Mouse (Mus musculus) MEL (cell line): ENCODE data around the gene Fbxl19. TPM values are rescaled to one million over a fixed set of nuclear protein-coding genes. Genes with fewer than 3 reads are reported as not detected.

Experiments
- DNase-seq: peaks from one replicate; pipeline ENCODE4 v3.0.0; 2011; ENCODE audit warnings: low read depth, low spot score
- H3K27ac ChIP-seq: 2 replicates; pipeline ENCODE4 v1.5.1; 2012; ENCODE audit warnings: low read depth, mild to moderate bottlenecking, control low read depth, low read length, moderate library complexity; ENCODE audit not compliant: control insufficient read depth
- H3K27me3 ChIP-seq, 2 experiments: fragments of 150-350 bp in 1 of 2; sonication (generic) in 1 of 2; 2 replicates each; pipeline ENCODE4 v1.6.1; 2012; ENCODE audit warnings: low read length in 2 of 2, mild to moderate bottlenecking in 2 of 2, improper control_type of control experiment in 1 of 2, moderate library complexity in 1 of 2; ENCODE audit not compliant: insufficient read depth in 2 of 2, control insufficient read depth in 1 of 2
- H3K36me3 ChIP-seq, 2 experiments: 2 replicates each; pipeline ENCODE4 v1.6.1; 2012 to 2014; ENCODE audit warnings: low read length in 2 of 2, improper control_type of control experiment in 1 of 2, inconsistent platforms in 1 of 2, mild to moderate bottlenecking in 1 of 2; ENCODE audit not compliant: insufficient read depth in 2 of 2, control insufficient read depth in 1 of 2
- H3K4me1 ChIP-seq, 2 experiments: fragments of 150-350 bp in 1 of 2; sonication (generic) in 1 of 2; 2 replicates each; pipeline ENCODE4 v1.6.1; 2012; ENCODE audit warnings: low read length in 2 of 2, improper control_type of control experiment in 1 of 2, mild to moderate bottlenecking in 1 of 2; ENCODE audit not compliant: insufficient read depth in 2 of 2, control insufficient read depth in 1 of 2
- H3K4me3 ChIP-seq, 2 experiments: fragments of 150-350 bp in 1 of 2; sonication (generic) in 1 of 2; 2 replicates each; pipeline ENCODE4 v1.5.1; 2012; ENCODE audit warnings: low read depth in 2 of 2, low read length in 2 of 2, mild to moderate bottlenecking in 2 of 2, moderate library complexity in 2 of 2, control low read depth in 1 of 2, improper control_type of control experiment in 1 of 2; ENCODE audit not compliant: control insufficient read depth in 1 of 2, insufficient read depth in 1 of 2
- H3K79me2 ChIP-seq: 2 replicates; pipeline ENCODE4 v1.6.1; 2012; ENCODE audit warnings: mild to moderate bottlenecking, low read length, moderate library complexity; ENCODE audit not compliant: control insufficient read depth, poor library complexity, insufficient read depth
- H3K9ac ChIP-seq: 2 replicates; pipeline ENCODE4 v1.6.1; 2012; ENCODE audit warnings: low read depth, mild to moderate bottlenecking, control low read depth, low read length, moderate library complexity; ENCODE audit not compliant: control insufficient read depth, poor library complexity, severe bottlenecking
- H3K9me3 ChIP-seq: fragments of 150-350 bp; sonication (generic); replicated peaks from 2 replicates; pipeline ENCODE4 v1.6.1; 2012; ENCODE audit warnings: mild to moderate bottlenecking, low read length, improper control_type of control experiment, moderate library complexity; ENCODE audit not compliant: insufficient read depth
- BHLHE40 ChIP-seq: IDR thresholded peaks from 2 replicates; pipeline ENCODE4 v1.6.1; 2012; ENCODE audit warnings: low read depth, mild to moderate bottlenecking, inconsistent platforms, low read length, improper control_type of control experiment, borderline replicate concordance
- CHD1 ChIP-seq: IDR thresholded peaks from 2 replicates; pipeline ENCODE4 v1.6.1; 2012; ENCODE audit warnings: low read depth, mild to moderate bottlenecking, inconsistent platforms, low read length, improper control_type of control experiment
- CHD2 ChIP-seq: IDR thresholded peaks from 2 replicates; pipeline ENCODE4 v1.6.1; 2011; ENCODE audit warnings: low read length, improper control_type of control experiment
- CTCF ChIP-seq, 3 experiments: IDR thresholded peaks in 2 of 3; conservative IDR thresholded peaks in 1 of 3; 2 replicates each; pipeline ENCODE4 v1.5.1; 2011 to 2012; ENCODE audit warnings: low read length in 3 of 3, low read depth in 2 of 3, mild to moderate bottlenecking in 2 of 3, improper control_type of control experiment in 1 of 3, inconsistent platforms in 1 of 3, mixed read lengths in 1 of 3, moderate library complexity in 1 of 3; ENCODE audit not compliant: control insufficient read depth in 1 of 3, insufficient read depth in 1 of 3, poor library complexity in 1 of 3, severe bottlenecking in 1 of 3
- E2F4 ChIP-seq: IDR thresholded peaks from 2 replicates; pipeline ENCODE4 v1.6.1; 2011; ENCODE audit warnings: low read depth, low read length, improper control_type of control experiment, borderline replicate concordance
- ELF1 ChIP-seq: IDR thresholded peaks from 2 replicates; pipeline ENCODE4 v1.6.1; 2014; ENCODE audit warnings: low read depth, mild to moderate bottlenecking, inconsistent platforms, low read length, improper control_type of control experiment, moderate library complexity
- ETS1 ChIP-seq: IDR thresholded peaks from 2 replicates; pipeline ENCODE4 v1.6.1; 2012; ENCODE audit warnings: low read depth, mild to moderate bottlenecking, inconsistent platforms, low read length, improper control_type of control experiment, moderate library complexity
- GATA1 ChIP-seq: IDR thresholded peaks from 2 replicates; pipeline ENCODE4 v1.6.1; 2011; ENCODE audit warnings: low read depth, low read length, improper control_type of control experiment
- HCFC1 ChIP-seq: IDR thresholded peaks from 2 replicates; pipeline ENCODE4 v1.6.1; 2012; ENCODE audit warnings: low read depth, mild to moderate bottlenecking, inconsistent platforms, low read length, improper control_type of control experiment, moderate library complexity
- JUND ChIP-seq: IDR thresholded peaks from 2 replicates; pipeline ENCODE4 v1.6.1; 2011; ENCODE audit warnings: low read depth, mild to moderate bottlenecking, improper control_type of control experiment, low read length
- KAT2A ChIP-seq: conservative IDR thresholded peaks from 2 replicates; pipeline ENCODE4 v1.6.1; 2012; ENCODE audit warnings: low read depth, low read length, improper control_type of control experiment, inconsistent platforms
- MAFK ChIP-seq: IDR thresholded peaks from 2 replicates; pipeline ENCODE4 v1.6.1; 2011; ENCODE audit warnings: low read depth, mild to moderate bottlenecking, low read length, improper control_type of control experiment, borderline replicate concordance
- MAX ChIP-seq: IDR thresholded peaks from 2 replicates; pipeline ENCODE4 v1.6.1; 2011; ENCODE audit warnings: low read length, improper control_type of control experiment
- MAZ ChIP-seq: IDR thresholded peaks from 2 replicates; pipeline ENCODE4 v1.6.1; 2012; ENCODE audit warnings: low read depth, mild to moderate bottlenecking, inconsistent platforms, low read length, improper control_type of control experiment
- MEF2A ChIP-seq: IDR thresholded peaks from 2 replicates; pipeline ENCODE4 v1.6.1; 2014; ENCODE audit warnings: low read depth, mild to moderate bottlenecking, inconsistent platforms, low read length, improper control_type of control experiment; ENCODE audit not compliant: poor library complexity, insufficient replicate concordance, severe bottlenecking; ENCODE audit errors: extremely low read depth
- MXI1 ChIP-seq: IDR thresholded peaks from 2 replicates; pipeline ENCODE4 v1.6.1; 2011; ENCODE audit warnings: mild to moderate bottlenecking, low read depth, low read length, improper control_type of control experiment
- MYB ChIP-seq: IDR thresholded peaks from 2 replicates; pipeline ENCODE4 v1.6.1; 2011; ENCODE audit warnings: mild to moderate bottlenecking, low read depth, low read length, improper control_type of control experiment
- MYC ChIP-seq: IDR thresholded peaks from 2 replicates; pipeline ENCODE4 v1.6.1; 2011; ENCODE audit warnings: low read depth, mild to moderate bottlenecking, low read length, improper control_type of control experiment, moderate library complexity
- NELFE ChIP-seq: IDR thresholded peaks from 2 replicates; pipeline ENCODE4 v1.6.1; 2011; ENCODE audit warnings: low read depth, low read length, improper control_type of control experiment
- NRF1 ChIP-seq: IDR thresholded peaks from 2 replicates; pipeline ENCODE4 v1.6.1; 2014; ENCODE audit warnings: low read depth, mild to moderate bottlenecking, inconsistent platforms, low read length, improper control_type of control experiment, moderate library complexity; ENCODE audit not compliant: poor library complexity, insufficient read depth, severe bottlenecking
- POLR2AphosphoS2 ChIP-seq: IDR thresholded peaks from 2 replicates; pipeline ENCODE4 v1.6.1; 2011; ENCODE audit warnings: low read length, improper control_type of control experiment
- RAD21 ChIP-seq: IDR thresholded peaks from 2 replicates; pipeline ENCODE4 v1.6.1; 2011; ENCODE audit warnings: mild to moderate bottlenecking, low read depth, low read length, improper control_type of control experiment
- RCOR1 ChIP-seq: IDR thresholded peaks from 2 replicates; pipeline ENCODE4 v1.6.1; 2012; ENCODE audit warnings: low read depth, mild to moderate bottlenecking, inconsistent platforms, low read length, improper control_type of control experiment
- SIN3A ChIP-seq: IDR thresholded peaks from 2 replicates; pipeline ENCODE4 v1.6.1; 2012; ENCODE audit warnings: low read length, improper control_type of control experiment, inconsistent platforms
- SMC3 ChIP-seq: IDR thresholded peaks from 2 replicates; pipeline ENCODE4 v1.6.1; 2011; ENCODE audit warnings: low read depth, low read length, improper control_type of control experiment
- TAL1 ChIP-seq: IDR thresholded peaks from 2 replicates; pipeline ENCODE4 v1.6.1; 2012; ENCODE audit warnings: mild to moderate bottlenecking, inconsistent platforms, low read length, moderate library complexity, mixed read lengths
- TBP ChIP-seq: IDR thresholded peaks from 2 replicates; pipeline ENCODE4 v1.8.0; 2011; ENCODE audit warnings: low read depth, low read length, improper control_type of control experiment
- TCF12 ChIP-seq: IDR thresholded peaks from 2 replicates; pipeline ENCODE4 v1.6.1; 2014; ENCODE audit warnings: low read depth, mild to moderate bottlenecking, inconsistent platforms, low read length, improper control_type of control experiment, moderate library complexity
- USF1 ChIP-seq: IDR thresholded peaks from 2 replicates; pipeline ENCODE4 v1.6.1; 2014; ENCODE audit warnings: low read depth, mild to moderate bottlenecking, inconsistent platforms, low read length, improper control_type of control experiment, moderate library complexity
- USF2 ChIP-seq, 2 experiments: IDR thresholded peaks; 2 replicates each; pipeline ENCODE4 v1.6.1; 2011 to 2012; ENCODE audit warnings: improper control_type of control experiment in 2 of 2, low read length in 2 of 2, borderline replicate concordance in 1 of 2, inconsistent platforms in 1 of 2, low read depth in 1 of 2, mild to moderate bottlenecking in 1 of 2; ENCODE audit not compliant: insufficient read depth in 1 of 2
- ZC3H11A ChIP-seq: IDR thresholded peaks from 2 replicates; pipeline ENCODE4 v1.6.1; 2012; ENCODE audit warnings: low read depth, mild to moderate bottlenecking, inconsistent platforms, low read length, improper control_type of control experiment
- ZKSCAN1 ChIP-seq: IDR thresholded peaks from 2 replicates; pipeline ENCODE4 v1.6.1; 2012; ENCODE audit warnings: low read depth, mild to moderate bottlenecking, inconsistent platforms, low read length, improper control_type of control experiment, moderate library complexity
- ZMIZ1 ChIP-seq: IDR thresholded peaks from 2 replicates; pipeline ENCODE4 v1.6.1; 2012; ENCODE audit warnings: low read depth, mild to moderate bottlenecking, inconsistent platforms, low read length, improper control_type of control experiment, moderate library complexity
- ZNF384 ChIP-seq: IDR thresholded peaks from 2 replicates; pipeline ENCODE4 v1.6.1; 2012; ENCODE audit warnings: low read depth, mild to moderate bottlenecking, inconsistent platforms, low read length, improper control_type of control experiment
- polyA plus RNA-seq, 2 experiments: library from polyadenylated mRNA; stranded (reverse) in 1 of 2; unstranded in 1 of 2; fragments of >175 nt in 1 of 2; fragments of >200 nt in 1 of 2; gene quantifications; 2 replicates each; pipeline versions ENCODE4 v1.2.1 to v1.2.4; 2012; ENCODE audit warnings: low replicate concordance in 2 of 2, low read depth in 1 of 2; ENCODE audit not compliant: insufficient read length in 2 of 2, insufficient read depth in 1 of 2, missing spikeins in 1 of 2
- total RNA-seq: library from RNA; depleted of rRNA; stranded (reverse); fragments of 300-350 nt; gene quantifications from 2 replicates; pipeline ENCODE4 v1.2.3, GENCODE M21; 2012

Gene Fbxl19
- total and polyA plus RNA-seq, 3 experiments, result 46.7 to 58.3 TPM; not detected in 1

GRCm38 (mm10) chr7:127707957-127708206, 36.5 kb upstream of the Fbxl19 start (continued):
- no peak for TF ChIP-seq MAZ
- no peak for TF ChIP-seq USF2 (IDR thresholded peaks at IDR 0.05; ENCODE audit: borderline replicate concordance in 1 of 2, insufficient read depth in 1 of 2, low read depth in 1 of 2, low read length in 2 of 2)
- TF ChIP-seq CHD1, result no peak
- TF ChIP-seq, all 39 proteins: peak for 4

- Histone ChIP-seq H3K36me3 (peaks cover 0 to 10% of the 10 kb centered on the region in 2 experiments; a peak in 2 of 4 replicates), H3K27ac (peak within 1 kb of the TSS; percentile 83), H3K9me3 (no peaks in the 10 kb centered on the region), H3K9ac (peak within 1 kb of the TSS; percentile 84), H3K79me2 (peaks cover 5% of the 10 kb centered on the region), H3K27me3 (no peaks in the 10 kb centered on the region), H3K4me3 (peak within 1 kb of the TSS; percentile 75 to 76), H3K4me1 (peaks cover 4 to 14% of the 10 kb centered on the region in 2 experiments)
- peak; percentile 93 for DNase-seq
- TF ChIP-seq MAX (peak; percentile 92), MYC (peak; percentile 89; the same call in 1 of the 2 replicates), ZKSCAN1 (no peak), HCFC1 (peak; percentile 68), ETS1 (no peak; the same call in none of the 2 replicates), GATA1 (no peak), MXI1 (peak; percentile 91), NRF1 (peak; percentile 60), CHD1 (no peak), MYB (no peak), POLR2AphosphoS2 (no peak), ZC3H11A (no peak), KAT2A (no peak), ELF1 (peak; percentile 62), MEF2A (no peak), BHLHE40 (no peak), USF1 (peak; percentile 93), ZMIZ1 (no peak; the same call in 1 of the 2 replicates), CTCF (IDR thresholded peaks at IDR 0.05 in 2 of 3, conservative IDR thresholded peaks at IDR 0.05 in 1 of 3; ENCODE audit: control insufficient read depth in 1 of 3, insufficient read depth in 1 of 3, low read depth in 2 of 3, low read length in 3 of 3, poor library complexity in 1 of 3, severe bottlenecking in 1 of 3) (peak; percentile 12 to 82 (median 67); a peak in 4 of 6 replicates), E2F4 (0 out of 2 replicates have a peak, but pooled peaks have one; percentile 5), TBP (peak; percentile 33; the same call in 1 of the 2 replicates), ZNF384 (no peak), JUND (no peak), TAL1 (no peak), NELFE (peak; percentile 61), RAD21 (no peak; the same call in 1 of the 2 replicates), SMC3 (peak; percentile 41), SIN3A (peak; percentile 80; the same call in 1 of the 2 replicates), RCOR1 (0 out of 2 replicates have a peak, but pooled peaks have one; percentile 1), TCF12 (no peak; the same call in 1 of the 2 replicates), MAFK (no peak), CHD2 (no peak)
Observed at GRCm38 (mm10) chr7:127708207-127709078, 35.9 kb upstream of the Fbxl19 start, which contains the start of gene Bcl7c. Bcl7c (minus strand) TSS chr7:127708933.
